Mouse (Mus musculus) adrenal gland, adult 18-20 months (tissue): ENCODE data around the gene Uchl4. TPM values are rescaled to one million over a fixed set of nuclear protein-coding genes. Genes with fewer than 3 reads are reported as not detected.

Experiments
- DNase-seq, 2 experiments: peaks; one replicate each; pipeline ENCODE4 v3.0.0; 2021 to 2022; ENCODE audit warnings: low spot score in 2 of 2
- microRNA-seq, 2 experiments: library from miRNA; unstranded; fragments of <30 nt; microRNA quantifications; one replicate each; pipeline ENCODE4 v1.2.0; 2021; ENCODE audit warnings: borderline number of aligned reads in 2 of 2
- total RNA-seq, 2 experiments: library from RNA; stranded (reverse); gene quantifications; 1 replicate in 1 of 2; 2 replicates in 1 of 2; pipeline ENCODE4 v1.2.3; 2021

Gene Uchl4
- total RNA-seq, 2 experiments from 2014 or later, result 2.2 to 2.8 TPM

GRCm38 (mm10) chr9:64272611-64273010 is 37.6 kb downstream of the Uchl4 start:
- DNase-seq, result peak; percentile 20 to 26

GRCm38 (mm10) chr9:64273757-64274156 is 38.8 kb downstream of the Uchl4 start:
- no peak for DNase-seq

GRCm38 (mm10) chr9:64274291-64274690 is 39.3 kb downstream of the Uchl4 start:
- DNase-seq, result no peak

GRCm38 (mm10) chr9:64274919-64275318 is 39.9 kb downstream of the Uchl4 start:
- DNase-seq, result no peak

GRCm38 (mm10) chr9:64277706-64278105 is 42.7 kb downstream of the Uchl4 start:
- DNase-seq, result peak; percentile 65 to 72

- no peak for DNase-seq
Measured at GRCm38 (mm10) chr9:64278665-64279310, 43.8 kb downstream of the Uchl4 start.

GRCm38 (mm10) chr9:64281105-64281780 is 46.2 kb downstream of the Uchl4 start, which contains the start of gene Tipin:
Gene Tipin, plus strand, starts transcription at chr9:64281581.
- peak; percentile 97 for DNase-seq

- no peak for DNase-seq
Measured at GRCm38 (mm10) chr9:64281781-64282178, 46.8 kb downstream of the Uchl4 start.

- DNase-seq, result no peak
Measured at GRCm38 (mm10) chr9:64282404-64282987, 47.5 kb downstream of the Uchl4 start.

Small RNAs within 50 kb of the gene (microRNA-seq; reads per million reads assigned to microRNA genes)
- 0 reads per million in 2 experiments for gene Gm24106

Other genes with a start within 250 kb of the Uchl4 start
- gene Smad6, start 213.1 kb upstream of the Uchl4 start, total RNA-seq, result 1 to 10 TPM; 5.4 to 5.5 TPM
- gene Lctl, start 118.1 kb upstream of the Uchl4 start, total RNA-seq, result 10 to 100 TPM in 1 of 2 experiments, under 1 TPM in 1; 0.46 to 11.9 TPM
- 1 to 10 TPM; 3.1 to 3.8 TPM for gene Zwilch, start 62.1 kb upstream of the Uchl4 start, total RNA-seq
- 100 to 1,000 TPM; 867 to 950 TPM for gene Rpl4, start 61.8 kb upstream of the Uchl4 start, total RNA-seq
- 10 to 100 TPM; 23.2 to 25.0 TPM for gene Snapc5, start 55.9 kb upstream of the Uchl4 start, total RNA-seq
- gene Map2k1, start 18.4 kb downstream of the Uchl4 start, total RNA-seq, result 10 to 100 TPM; 81.5 to 83.4 TPM
- gene Tipin, start 46.4 kb downstream of the Uchl4 start, total RNA-seq, result 10 to 100 TPM in 1 of 2 experiments, 1 to 10 TPM in 1; 7.7 to 11.9 TPM
- gene Dis3l, start 106.1 kb downstream of the Uchl4 start, total RNA-seq, result 10 to 100 TPM; 20.7 to 20.8 TPM
- 1 to 10 TPM in 1 of 2 experiments, under 1 TPM in 1; 0.74 to 1.3 TPM for gene Megf11, start 150.4 kb downstream of the Uchl4 start, total RNA-seq